Mouse (Mus musculus): ENCODE results near the gene Creb3l1.

DNA sequence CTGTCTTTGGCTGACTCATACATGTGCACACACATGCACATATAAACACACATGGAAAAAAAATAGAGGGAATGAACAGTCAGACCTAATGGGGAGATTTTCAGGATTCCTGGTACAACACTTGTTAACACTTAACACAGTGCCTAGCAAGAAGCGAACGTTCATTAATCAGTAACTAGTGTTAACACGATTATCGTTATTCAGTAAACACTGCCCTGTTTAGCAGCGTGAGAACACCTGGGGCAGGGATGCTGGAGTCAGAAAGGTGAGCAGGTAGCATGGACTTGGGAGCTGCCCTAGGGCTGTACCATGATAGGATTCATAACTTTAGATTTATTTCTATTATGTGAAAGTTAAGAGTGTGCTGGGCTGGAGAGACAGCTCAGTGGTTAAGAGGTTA, 28.3 kb downstream of the Creb3l1 start:
- TF ChIP-seq POLR2A (IDR thresholded peaks at IDR 0.05; ENCODE audit: borderline replicate concordance, low read depth, low read length), result no peak
- no peak for TF ChIP-seq CTCF (IDR thresholded peaks at IDR 0.05; ENCODE audit: low read depth, low read length)

Measured in bone marrow macrophage, adult 2 months (primary cell).